Comparison of ENCODE assay signal across 9 mouse cellular contexts in genomic region chr16:30188769-30189430, GRCm38 (mm10).
A peak's percentile ranks its signal among the peaks of the same experiment; 100 is the strongest.
DNase-seq lines count a peak whose midpoint lies in the region; ATAC-seq lines count a peak whose summit lies in the region.
"Had no signal": no experiment of that assay in that cellular context is flagged by ENCODE, and none has a peak within 500 bp of the region (broad histone marks: within the 10 kb centered on the region; RNA-seq: fewer than 3 reads in every experiment).

No protein-coding gene starts in this region.

- no peak overlapping the region for H3K4me3 ChIP-seq in heart, embryonic 11.5 days (ENCODE audit: low read depth, low read length)
- H3K4me3 ChIP-seq in embryonic facial prominence, embryonic 15.5 days (replicated peaks), result no peak overlapping the region
- H3K4me3 ChIP-seq in stomach, embryonic 15.5 days (replicated peaks), result no peak overlapping the region

- peaks cover 12% of the 10 kb centered on the region; the same call in 1 of the 2 replicates for H3K27me3 ChIP-seq in heart, embryonic 11.5 days (ENCODE audit: control insufficient read depth, insufficient read depth, low read length)
- no peaks in the 10 kb centered on the region for H3K27me3 ChIP-seq in embryonic facial prominence, embryonic 15.5 days
- no peaks in the 10 kb centered on the region for H3K27me3 ChIP-seq in stomach, embryonic 15.5 days (replicated peaks)

- WGBS in heart, embryonic 11.5 days (ENCODE audit: insufficient replicate concordance), result 71% methylated on average over 8 of the region's 8 CpGs
- 62% methylated on average over 8 of the region's 8 CpGs for WGBS in embryonic facial prominence, embryonic 15.5 days
- 81% methylated on average over 8 of the region's 8 CpGs for WGBS in stomach, embryonic 15.5 days

- H3K27ac ChIP-seq in heart, embryonic 11.5 days (ENCODE audit: low read depth, low read length), result no peak overlapping the region
- peak overlapping the region; percentile 77 for H3K27ac ChIP-seq in embryonic facial prominence, embryonic 15.5 days (replicated peaks)
- peak overlapping the region; percentile 81 for H3K27ac ChIP-seq in stomach, embryonic 15.5 days

- ATAC-seq in heart, embryonic 11.5 days (replicated peaks; ENCODE audit: insufficient number of reproducible peaks, low FRiP score, low TSS enrichment), result no peak
- ATAC-seq in embryonic facial prominence, embryonic 15.5 days (ENCODE audit: insufficient number of reproducible peaks, low FRiP score, low TSS enrichment, low read depth), result 0 out of 2 replicates have a peak, but pooled peaks have one; percentile 16
- no peak for ATAC-seq in stomach, embryonic 15.5 days (ENCODE audit: insufficient read depth, low FRiP score, low read depth)
- no peak for ATAC-seq in CD4-positive, CD25-positive, alpha-beta regulatory T cell, adult 4 months

- peak; percentile 99 for DNase-seq in heart, adult 11 months
- peak; percentile 65 to 71 for DNase-seq in adrenal gland, adult 18-20 months (ENCODE audit: low spot score in 2 of 2)
- peak; percentile 50 for DNase-seq in heart, postnatal 25 days (ENCODE audit: low spot score)
- peak; percentile 46 to 65 for DNase-seq in left cerebral cortex, postnatal 25 days (ENCODE audit: low spot score in 2 of 2)

- peaks cover 42% of the 10 kb centered on the region for H3K4me1 ChIP-seq in heart, embryonic 11.5 days (ENCODE audit: control insufficient read depth, insufficient read depth, low read length)
- peaks cover 86% of the 10 kb centered on the region for H3K4me1 ChIP-seq in embryonic facial prominence, embryonic 15.5 days
- H3K4me1 ChIP-seq in stomach, embryonic 15.5 days, result peaks cover 70% of the 10 kb centered on the region

- no peaks in the 10 kb centered on the region for H3K9me3 ChIP-seq in heart, embryonic 11.5 days (replicated peaks; ENCODE audit: control insufficient read depth, low read length)
- H3K9me3 ChIP-seq in embryonic facial prominence, embryonic 15.5 days (replicated peaks), result no peaks in the 10 kb centered on the region
- H3K9me3 ChIP-seq in stomach, embryonic 15.5 days, result no peaks in the 10 kb centered on the region
- H3K9me3 ChIP-seq: liver, embryonic 13.5 days had no signal

- intact Hi-C loops in heart, postnatal 25 days (cut with DNase I), result loop anchor here (1.0 to 2.0 kb wide), 4 partner anchors 122 to 455 kb away; no protein-coding TSS in a partner anchor
- intact Hi-C loops in left cerebral cortex, postnatal 25 days (cut with DNase I), result loop anchor here (1.0 to 2.0 kb wide), 4 partner anchors 119 to 456 kb away; partner anchors contain the start of gene Hes1

- no peaks in the 10 kb centered on the region for H3K36me3 ChIP-seq in heart, embryonic 11.5 days (ENCODE audit: control insufficient read depth, insufficient read depth, low read length)
- H3K36me3 ChIP-seq in embryonic facial prominence, embryonic 15.5 days, result no peaks in the 10 kb centered on the region
- H3K36me3 ChIP-seq in stomach, embryonic 15.5 days, result no peaks in the 10 kb centered on the region
- H3K36me3 ChIP-seq: liver, embryonic 13.5 days had no signal

- H3K4me2 ChIP-seq in heart, embryonic 11.5 days, result no peak overlapping the region
- no peak overlapping the region for H3K4me2 ChIP-seq in embryonic facial prominence, embryonic 15.5 days (replicated peaks)
- H3K4me2 ChIP-seq in stomach, embryonic 15.5 days, result no peak overlapping the region

- H3K9ac ChIP-seq in heart, embryonic 11.5 days (ENCODE audit: low read depth, low read length), result no peak overlapping the region
- no peak overlapping the region for H3K9ac ChIP-seq in embryonic facial prominence, embryonic 15.5 days
- no peak overlapping the region for H3K9ac ChIP-seq in stomach, embryonic 15.5 days
